Mouse (Mus musculus) frontal cortex, adult (tissue): ENCODE data around the gene Arhgap23.

Experiments used
- ATAC-seq: cut with Nextera tagmentation; 2 replicates; pipeline ENCODE4 v1.9.2; 2017; ENCODE audit warnings: mild to moderate bottlenecking, moderate library complexity, mixed read lengths; ENCODE audit not compliant: low TSS enrichment

The Arhgap23 gene

GRCm38 (mm10) chr11:97434704-97435454 is 19.5 kb downstream of the Arhgap23 start:
- ATAC-seq = peak; percentile 24; the same call in 1 of the 2 replicates

- ATAC-seq = no peak
Observed at GRCm38 (mm10) chr11:97435808-97436491, 20.6 kb downstream of the Arhgap23 start.

- no peak for ATAC-seq
Observed at GRCm38 (mm10) chr11:97437745-97438144, 22.4 kb downstream of the Arhgap23 start.

GRCm38 (mm10) chr11:97438868-97439267 is 23.5 kb downstream of the Arhgap23 start:
- ATAC-seq = no peak

GRCm38 (mm10) chr11:97439935-97440334 is 24.6 kb downstream of the Arhgap23 start:
- ATAC-seq = no peak

- ATAC-seq = 0 out of 2 replicates have a peak, but pooled peaks have one; percentile 17
Observed at GRCm38 (mm10) chr11:97440441-97440881, 25.1 kb downstream of the Arhgap23 start.

- 0 out of 2 replicates have a peak, but pooled peaks have one; percentile 12 for ATAC-seq
Observed at GRCm38 (mm10) chr11:97441036-97441657, 25.8 kb downstream of the Arhgap23 start.

- ATAC-seq = no peak
Observed at GRCm38 (mm10) chr11:97441658-97442125, 26.4 kb downstream of the Arhgap23 start.

GRCm38 (mm10) chr11:97442891-97443675 is 27.8 kb downstream of the Arhgap23 start:
- no peak for ATAC-seq

GRCm38 (mm10) chr11:97445596-97445995 is 30.3 kb downstream of the Arhgap23 start:
- ATAC-seq = no peak

GRCm38 (mm10) chr11:97445999-97446511 is 30.7 kb downstream of the Arhgap23 start:
- no peak for ATAC-seq

- ATAC-seq = no peak
Observed at GRCm38 (mm10) chr11:97447979-97448378, 32.6 kb downstream of the Arhgap23 start.

- no peak for ATAC-seq
Observed at GRCm38 (mm10) chr11:97448611-97449394, 33.5 kb downstream of the Arhgap23 start.

GRCm38 (mm10) chr11:97449601-97450293 is 34.4 kb downstream of the Arhgap23 start:
- ATAC-seq = peak; percentile 86

GRCm38 (mm10) chr11:97450305-97450922 is 35.1 kb downstream of the Arhgap23 start:
- peak; percentile 63 for ATAC-seq

- no peak for ATAC-seq
Observed at GRCm38 (mm10) chr11:97451625-97452024, 36.3 kb downstream of the Arhgap23 start.

- peak; percentile 71; the same call in 1 of the 2 replicates for ATAC-seq
Observed at GRCm38 (mm10) chr11:97457120-97457519, 41.8 kb downstream of the Arhgap23 start.

- ATAC-seq = no peak
Observed at GRCm38 (mm10) chr11:97461307-97461820, 46.0 kb downstream of the Arhgap23 start.

GRCm38 (mm10) chr11:97462538-97462937 is 47.2 kb downstream of the Arhgap23 start:
- ATAC-seq = no peak
